Mouse (Mus musculus): ENCODE data around the gene Rtp2.
"Not testable (repeated sequence)": the region's sequence is repeated elsewhere in the genome, so short reads cannot be mapped to it uniquely, and the experiment has no call there.

The Rtp2 gene

DNA sequence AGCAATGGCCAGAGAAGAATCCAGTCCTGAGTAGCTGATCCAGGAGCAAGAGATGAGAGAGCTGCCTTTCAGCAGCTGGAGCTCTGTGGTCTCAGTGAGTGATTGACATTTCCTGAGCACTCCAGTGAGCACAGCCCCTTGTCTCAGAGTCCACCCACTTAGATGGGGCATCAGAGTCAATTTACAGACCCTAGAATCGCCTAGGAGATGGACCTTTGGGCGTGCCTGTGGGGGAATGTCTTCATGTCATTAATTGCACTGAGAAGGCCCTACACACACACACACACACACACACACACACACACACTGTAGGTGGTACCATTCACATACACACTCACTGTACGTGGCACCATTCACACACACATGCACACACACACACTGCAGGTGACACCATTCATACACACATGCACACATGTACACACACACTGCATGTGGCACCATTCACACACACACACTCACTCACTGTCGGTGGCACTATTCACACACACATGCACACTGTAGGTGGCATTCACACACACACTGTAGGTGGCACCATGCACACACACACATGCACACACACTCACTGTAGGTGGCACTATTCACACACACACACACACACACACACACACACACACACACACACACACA, 20.0 kb upstream of the Rtp2 start:
- no peak for DNase-seq (ENCODE audit: low spot score in 2 of 2)

DNA sequence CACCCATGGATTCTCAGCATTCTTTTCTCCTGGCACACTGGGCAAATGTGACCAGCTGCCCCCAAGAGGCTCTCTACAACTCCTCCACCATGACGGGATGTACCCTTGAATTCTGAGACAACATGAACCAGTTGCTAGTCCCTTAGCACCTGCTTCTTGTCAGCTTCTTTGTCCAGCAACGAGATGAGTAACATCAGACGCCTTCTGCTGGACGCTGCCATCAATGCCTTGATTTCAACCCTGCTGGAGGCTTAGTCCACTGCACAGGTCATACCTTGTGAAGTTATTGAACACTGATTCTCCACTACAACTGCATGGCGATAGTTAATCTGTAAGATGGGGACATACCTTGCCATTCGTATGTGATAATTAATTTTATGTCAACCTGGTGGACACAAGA, 15.5 kb upstream of the Rtp2 start:
- DNase-seq (ENCODE audit: low spot score in 2 of 2), result no peak

DNA sequence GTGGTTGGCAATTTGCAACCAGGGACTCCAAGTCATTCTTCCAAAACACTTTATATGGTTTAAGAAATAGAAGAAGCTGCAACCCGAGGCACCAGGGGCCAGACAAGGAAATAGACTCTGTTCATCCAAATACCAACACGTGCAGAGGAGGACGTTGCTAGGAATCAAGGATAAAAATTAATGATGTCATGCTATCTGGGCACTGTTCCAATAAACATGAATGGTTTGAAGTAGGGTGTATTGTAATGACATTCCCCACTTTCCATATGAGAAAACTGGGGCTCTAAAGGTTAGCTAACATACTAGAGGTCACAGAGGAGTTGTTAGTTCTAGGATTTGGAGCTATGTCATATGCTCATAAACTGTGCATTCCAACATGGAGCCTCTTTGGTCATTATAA, 12.6 kb upstream of the Rtp2 start:
- no peak for DNase-seq (ENCODE audit: low spot score in 2 of 2)

DNA sequence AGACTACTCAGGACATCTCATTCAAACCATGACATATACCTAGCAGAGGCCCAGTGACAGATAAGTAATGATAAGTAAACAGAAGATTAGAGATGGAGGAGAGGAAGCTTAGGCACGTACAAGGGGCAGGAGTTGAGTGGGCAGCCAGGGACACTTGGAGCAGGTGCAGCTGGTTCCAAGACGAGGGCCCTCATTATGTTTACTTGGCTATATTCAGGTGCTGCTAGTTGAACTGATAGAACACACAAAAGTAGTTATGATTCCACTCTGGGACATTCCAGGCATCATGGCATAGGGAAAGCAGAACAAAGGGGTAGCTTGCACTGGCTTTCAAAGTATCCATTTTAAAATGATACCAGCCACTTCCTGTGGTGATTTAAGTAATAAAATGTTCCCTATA, 2.2 kb upstream of the Rtp2 start:
- no peak for DNase-seq (ENCODE audit: low spot score in 2 of 2)

DNA sequence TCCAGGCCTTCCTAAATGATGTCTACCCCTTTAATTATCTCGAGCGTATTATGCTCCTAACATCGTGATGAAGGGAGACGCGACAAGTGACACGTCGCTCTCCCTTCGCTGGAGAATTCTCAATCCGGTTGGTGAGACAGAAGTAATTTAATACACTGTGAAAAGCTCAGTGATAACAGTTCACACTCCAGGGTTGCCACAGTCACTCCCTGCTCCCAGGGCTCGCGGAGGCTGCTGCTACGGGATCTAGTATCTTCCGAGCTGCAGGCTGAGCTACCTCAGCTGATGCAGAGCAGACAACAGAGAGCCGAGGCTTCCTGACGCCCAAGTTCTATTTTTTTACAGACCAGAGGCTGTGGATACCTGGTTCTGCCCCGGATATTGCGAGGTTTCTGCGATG, 919 bp downstream of the Rtp2 start:
- no peak for DNase-seq (ENCODE audit: low spot score in 2 of 2)

DNA sequence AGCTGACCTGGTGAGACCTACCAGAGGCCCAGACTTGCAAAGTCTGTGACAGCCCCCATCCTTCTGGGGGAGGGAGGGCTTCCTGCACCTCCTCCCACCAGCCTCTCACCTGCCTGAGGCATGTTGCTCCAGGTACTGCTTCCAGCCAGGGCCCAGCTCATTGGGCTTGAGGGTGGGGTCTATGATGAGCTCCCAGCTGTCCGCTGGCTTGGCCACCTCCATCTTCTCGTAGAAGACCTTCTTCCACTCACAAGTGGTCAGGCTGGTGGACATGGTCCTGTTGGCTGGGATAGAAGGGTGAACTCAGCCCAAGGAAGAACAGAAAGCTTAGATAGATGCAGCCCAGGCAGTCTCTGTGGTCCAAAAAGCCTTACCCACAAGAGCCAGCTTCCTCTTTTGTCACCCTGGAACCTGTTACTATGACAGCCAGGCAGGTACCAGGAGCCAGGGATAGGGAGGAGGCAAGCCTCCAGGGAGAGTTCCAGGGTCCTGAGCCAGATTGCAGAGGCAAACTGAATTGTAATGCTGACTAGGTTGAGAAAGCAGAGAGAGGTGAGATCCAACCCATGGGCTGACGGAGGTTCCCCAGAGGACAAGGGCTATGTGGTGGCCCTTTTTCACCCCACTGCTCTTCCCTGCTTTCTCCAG, 1.6 kb downstream of the Rtp2 start:
- DNase-seq (ENCODE audit: low spot score in 2 of 2), result no peak

DNA sequence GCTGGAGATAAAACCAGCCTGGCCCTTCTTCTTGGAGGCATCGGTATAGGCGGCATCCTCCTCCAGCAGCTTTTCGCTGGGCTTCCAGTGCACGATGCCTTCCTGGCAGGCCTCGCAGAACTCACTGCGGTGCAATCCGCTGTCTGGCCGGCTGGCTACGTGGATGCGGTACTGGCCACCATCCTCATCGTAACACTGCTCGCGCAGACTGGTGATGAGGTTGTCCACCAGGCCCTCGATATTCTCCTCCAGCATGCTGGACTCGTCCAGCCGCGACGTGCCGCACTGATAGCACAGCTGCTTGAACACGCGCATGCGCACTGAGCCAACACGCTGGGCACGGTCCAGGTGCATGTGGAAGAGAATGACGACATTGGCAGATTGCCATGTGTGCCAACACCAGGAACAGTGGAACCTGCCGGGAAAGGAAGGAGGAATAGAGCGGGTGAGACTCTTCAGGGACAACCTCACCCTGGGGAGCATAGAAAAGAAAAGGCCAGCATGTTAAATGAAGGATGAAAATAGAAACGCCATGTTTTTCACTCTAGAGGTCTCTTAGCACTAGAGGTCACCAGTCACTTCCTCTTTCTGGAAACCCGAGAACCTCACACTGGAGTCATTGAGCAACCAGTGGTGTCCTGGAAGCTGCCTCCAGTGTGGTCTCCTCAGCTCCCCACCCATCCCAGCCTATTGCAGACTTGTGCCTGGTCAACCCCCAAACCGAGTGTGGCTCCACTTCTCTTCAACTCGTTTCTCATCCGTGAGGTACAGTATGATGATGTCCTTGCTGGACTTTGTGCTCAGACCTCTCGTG, 4.7 kb downstream of the Rtp2 start:
- no peak for DNase-seq (ENCODE audit: low spot score in 2 of 2)

DNA sequence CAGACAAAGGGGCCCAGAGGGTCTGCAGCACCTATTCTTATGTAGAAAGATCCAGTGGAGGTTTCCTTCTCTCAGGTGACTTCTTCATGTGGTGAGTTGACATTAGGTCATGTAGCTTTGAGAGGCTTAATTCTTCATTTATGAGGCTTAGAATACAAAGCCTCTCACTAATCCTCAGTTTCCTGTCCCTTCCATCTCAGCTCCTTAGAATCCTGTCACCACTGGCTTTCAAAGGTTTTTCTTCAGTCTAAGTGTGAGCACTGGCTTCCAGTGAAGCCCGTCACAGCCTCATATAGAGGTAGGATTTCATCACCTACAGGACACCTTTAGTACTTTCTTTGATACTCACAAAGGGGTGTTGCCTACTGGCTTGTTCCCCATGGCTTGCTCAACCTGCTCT, 9.3 kb downstream of the Rtp2 start:
- DNase-seq (ENCODE audit: low spot score in 2 of 2), result no peak

DNA sequence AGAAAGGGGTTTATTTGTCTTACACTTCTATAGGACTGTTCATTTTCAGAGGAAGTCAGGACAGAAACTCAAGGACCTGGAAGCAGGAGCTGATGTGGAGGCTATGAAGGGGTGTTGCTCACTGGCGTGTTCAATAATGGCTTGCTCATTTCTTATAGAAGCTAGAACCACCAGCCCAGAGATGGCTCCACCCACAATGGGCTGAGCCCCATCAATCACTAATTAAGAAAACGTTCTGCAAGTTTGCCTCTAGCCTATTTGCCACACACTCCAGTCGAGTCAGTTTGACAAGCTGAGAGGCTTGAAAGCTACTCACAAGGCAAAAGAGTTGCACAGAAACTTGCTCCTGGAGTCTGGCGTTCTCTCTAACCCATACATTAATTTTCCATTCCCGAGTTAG, 10.5 kb downstream of the Rtp2 start:
- no peak for DNase-seq (ENCODE audit: low spot score in 2 of 2)

DNA sequence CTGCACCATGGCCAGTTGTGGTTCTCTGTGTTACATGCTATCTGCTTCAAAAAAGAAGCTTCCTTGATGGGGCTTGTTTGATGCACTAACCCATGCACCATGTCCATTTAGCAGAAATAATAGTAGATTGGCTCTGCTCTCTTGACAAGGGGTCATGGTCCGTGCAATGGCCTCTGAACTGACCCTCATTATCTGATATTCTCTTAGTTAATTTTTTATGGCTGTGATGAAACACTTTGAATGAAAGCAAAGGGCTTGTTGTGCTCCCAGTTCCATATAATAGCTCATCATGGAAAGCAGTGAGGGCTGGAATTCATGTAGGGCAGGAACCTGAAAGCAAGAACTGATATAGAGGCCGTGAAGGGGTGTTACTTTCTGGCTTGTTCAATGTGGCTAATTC, 12.8 kb downstream of the Rtp2 start:
- no peak for DNase-seq (ENCODE audit: low spot score in 2 of 2)

DNA sequence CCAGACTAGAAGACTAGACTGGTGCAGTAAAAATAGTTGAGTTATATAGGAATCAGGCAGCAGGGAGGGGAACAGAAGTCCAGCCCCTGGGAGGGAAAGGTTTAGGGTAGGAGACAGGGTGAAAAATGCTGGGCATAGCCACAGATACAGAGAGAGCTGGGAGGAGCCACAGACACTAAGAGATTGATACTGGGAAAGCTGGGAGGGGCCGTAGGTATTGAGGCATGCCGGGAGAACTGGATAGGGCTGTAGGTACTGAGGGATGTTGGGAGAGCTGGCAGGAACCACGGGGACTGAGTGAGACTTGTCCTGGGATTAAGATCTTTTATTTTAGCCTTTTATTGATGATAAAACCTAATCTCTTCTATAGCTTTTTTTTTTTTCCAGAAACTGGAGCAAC, 18.8 kb downstream of the Rtp2 start:
- no peak for DNase-seq (ENCODE audit: low spot score in 2 of 2)

DNA sequence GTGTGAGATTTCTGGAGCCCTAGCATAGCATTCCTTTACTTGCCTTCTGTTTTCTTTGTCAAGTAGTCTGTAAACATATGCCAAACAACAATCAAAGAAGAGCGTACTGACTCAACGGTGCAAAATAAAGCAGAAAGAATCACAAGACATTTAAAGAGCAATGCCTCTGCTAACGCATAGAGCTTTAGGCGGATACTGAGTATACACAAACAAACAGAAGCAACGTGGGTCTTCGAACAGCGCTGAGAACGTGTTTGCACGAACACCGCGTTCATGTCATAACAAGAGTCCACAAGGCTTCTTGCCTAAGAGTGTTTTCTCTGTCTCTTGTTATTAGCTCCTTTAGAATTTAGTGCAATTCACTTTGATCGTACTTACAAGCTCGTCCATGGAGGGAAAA, 19.5 kb downstream of the Rtp2 start:
- no peak for DNase-seq (ENCODE audit: low spot score in 2 of 2)

DNA sequence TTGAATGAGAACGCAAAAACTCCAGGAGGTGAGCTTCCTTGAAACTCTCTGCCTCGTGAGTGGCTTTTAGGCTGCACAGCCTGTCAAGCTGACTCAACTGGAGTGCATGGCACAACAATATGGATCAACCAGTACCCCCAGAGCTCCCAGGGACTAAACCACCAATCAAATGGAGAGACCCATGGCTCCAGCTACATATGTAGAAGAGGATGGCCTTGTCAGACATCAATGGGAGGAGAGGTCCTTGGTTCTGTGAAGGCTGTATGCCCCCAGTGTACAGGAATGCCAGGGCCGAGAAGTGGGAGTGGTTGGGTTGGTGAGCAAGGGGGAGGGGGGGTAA, 23.2 kb downstream of the Rtp2 start:
- DNase-seq (ENCODE audit: low spot score in 2 of 2), result not testable (repeated sequence)

DNA sequence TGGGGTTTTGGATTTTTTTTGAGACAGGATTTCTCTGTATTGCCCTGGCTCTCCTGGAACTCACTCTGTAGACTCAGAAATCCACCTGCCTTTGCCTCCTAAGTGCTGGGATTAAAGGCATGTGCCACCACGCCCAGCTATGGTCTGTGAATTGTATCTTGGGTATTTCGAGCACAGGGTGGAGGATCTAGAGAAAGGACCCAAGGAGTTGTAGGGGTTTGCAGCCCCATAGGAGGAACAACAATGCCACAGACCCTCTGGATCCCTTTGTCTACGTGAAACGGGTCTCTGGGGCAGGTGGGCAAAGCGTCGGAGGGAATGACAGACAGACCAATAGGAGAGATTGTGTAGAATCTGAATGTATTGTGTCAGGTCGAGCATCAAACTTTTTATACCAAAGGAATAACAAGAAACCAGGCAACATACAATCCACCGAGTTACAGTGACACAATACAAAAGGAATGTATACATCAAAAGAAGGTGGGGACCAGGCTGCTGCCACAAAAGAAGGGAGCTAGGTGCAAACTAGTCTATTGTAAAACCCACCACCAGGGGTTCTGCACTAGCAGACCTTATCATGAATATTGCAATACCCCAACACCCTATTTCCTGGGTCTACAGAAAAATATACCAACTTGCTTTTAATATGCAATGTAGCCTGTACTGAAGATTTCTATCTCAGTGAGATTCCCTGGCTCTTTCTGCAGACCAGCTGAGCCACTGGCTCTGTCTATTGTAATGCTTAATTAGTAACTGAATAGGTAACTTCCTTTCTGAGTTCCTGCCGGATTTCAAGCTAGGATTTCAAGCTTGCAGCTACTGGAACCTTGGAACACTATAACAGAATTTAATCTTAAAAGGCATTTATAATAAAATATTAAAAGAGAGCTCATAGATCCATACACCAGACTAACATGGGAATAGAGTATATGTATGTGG, 23.8 kb downstream of the Rtp2 start:
- not testable (repeated sequence) for DNase-seq (ENCODE audit: low spot score in 2 of 2)

DNA sequence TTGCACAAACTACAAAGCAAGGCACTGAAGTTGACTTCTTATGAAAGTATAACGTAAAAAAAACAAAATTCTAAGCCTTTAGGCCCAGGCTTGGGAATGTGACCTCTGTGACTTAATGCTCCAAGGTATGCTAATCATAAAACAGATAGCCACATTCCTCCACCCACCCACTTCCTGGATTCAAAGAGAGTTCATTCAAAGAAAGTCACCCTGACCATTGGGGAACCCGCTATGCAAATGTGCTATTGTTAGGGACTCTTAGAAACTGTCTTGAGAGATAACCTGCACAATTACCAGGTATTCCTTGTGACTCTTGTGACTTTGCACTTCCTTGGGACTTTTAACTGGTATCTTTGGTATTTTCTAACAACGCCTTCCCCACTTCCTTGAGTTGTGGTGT, 25.6 kb downstream of the Rtp2 start:
- DNase-seq (ENCODE audit: low spot score in 2 of 2), result not testable (repeated sequence)

DNA sequence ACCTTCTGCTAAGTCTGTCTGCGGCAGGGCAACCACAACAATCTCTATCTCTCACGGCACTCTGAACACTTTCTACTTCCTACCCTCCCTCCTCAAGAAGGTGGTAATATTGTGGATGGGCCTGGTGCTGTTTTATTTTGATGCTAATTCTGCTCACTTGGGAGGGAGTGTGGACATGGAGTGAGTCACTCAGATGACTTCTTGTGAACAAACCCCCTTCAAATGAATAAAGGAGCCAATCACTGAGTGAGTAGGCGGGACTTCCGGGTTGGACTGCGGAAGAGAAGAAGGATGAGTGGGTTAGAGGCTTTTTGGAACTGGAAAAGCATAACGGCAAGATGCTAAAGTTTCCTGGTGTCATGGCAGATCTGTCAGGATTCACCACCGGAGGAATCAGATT, 30.8 kb downstream of the Rtp2 start:
- no peak for DNase-seq (ENCODE audit: low spot score in 2 of 2)

DNA sequence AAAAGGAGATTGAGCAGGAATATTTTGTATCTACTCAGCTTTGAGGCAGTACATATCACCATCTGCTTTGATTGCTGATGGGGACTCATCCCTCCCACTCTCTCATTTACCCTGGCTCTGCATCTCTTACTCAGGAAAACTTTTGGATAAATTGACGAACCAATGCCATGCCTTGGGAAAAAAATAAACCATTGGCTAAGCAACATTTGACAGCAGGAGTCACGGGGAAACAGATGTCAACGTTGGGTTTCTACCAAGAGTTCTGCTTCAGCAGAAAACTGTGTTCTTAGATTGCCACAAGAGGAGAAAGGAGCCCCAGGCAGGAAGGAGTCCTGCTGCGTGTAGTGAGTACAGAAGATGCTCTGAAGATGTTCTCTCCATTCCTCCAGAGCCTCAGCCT, 32.1 kb downstream of the Rtp2 start:
- no peak for DNase-seq (ENCODE audit: low spot score in 2 of 2)

DNA sequence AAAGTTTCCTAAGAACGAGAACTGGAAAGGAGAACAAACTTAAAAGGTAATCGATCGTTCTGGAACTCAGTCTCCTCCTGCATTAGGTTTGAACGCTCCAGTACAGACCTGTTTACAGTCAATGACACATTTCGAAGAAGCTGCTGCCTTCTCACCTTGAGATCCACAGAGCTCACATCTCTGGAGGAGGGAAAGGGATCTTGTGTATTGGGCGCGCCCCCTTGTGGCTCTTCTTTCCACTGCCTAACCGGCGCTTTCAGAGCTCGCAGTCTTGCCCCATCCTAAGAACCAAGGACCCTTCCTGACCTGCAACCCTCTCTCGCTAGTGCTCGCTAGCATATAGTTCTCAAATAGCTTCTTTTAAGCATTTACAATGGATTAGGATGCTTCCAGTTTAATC, 33.4 kb downstream of the Rtp2 start:
- peak; percentile 16 to 52 for DNase-seq (ENCODE audit: low spot score in 2 of 2)

DNA sequence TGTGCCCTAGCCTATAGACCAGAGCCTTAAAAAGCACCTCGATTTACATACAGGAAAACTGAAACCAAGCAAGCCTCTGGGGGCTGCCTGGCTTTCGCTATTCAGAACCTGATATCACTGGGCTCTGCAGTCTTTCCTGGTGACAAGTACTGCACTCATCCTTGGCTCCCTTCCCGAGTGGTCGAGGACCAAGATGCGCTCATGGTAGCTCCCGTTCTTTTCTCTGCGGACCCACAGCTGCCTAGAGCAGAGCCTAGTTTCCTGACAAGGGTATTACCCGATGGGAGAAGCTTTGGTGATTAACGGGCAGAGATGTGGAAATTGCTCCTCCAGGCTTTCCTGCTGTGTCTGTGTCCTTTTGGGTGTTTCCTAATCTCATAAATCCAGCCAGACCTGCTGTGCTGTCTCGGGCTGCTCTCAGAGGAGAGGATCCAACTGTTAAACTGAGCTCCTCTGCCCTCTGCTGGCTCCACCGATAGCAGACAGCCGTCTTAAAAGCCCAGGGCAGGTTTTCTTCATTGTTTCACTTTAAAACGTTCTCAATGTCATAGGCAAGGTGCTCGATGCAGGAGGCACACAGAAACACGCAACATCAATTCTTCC, 34.1 kb downstream of the Rtp2 start:
- DNase-seq (ENCODE audit: low spot score in 2 of 2), result peak in 1 of 2 experiments; percentile 31

DNA sequence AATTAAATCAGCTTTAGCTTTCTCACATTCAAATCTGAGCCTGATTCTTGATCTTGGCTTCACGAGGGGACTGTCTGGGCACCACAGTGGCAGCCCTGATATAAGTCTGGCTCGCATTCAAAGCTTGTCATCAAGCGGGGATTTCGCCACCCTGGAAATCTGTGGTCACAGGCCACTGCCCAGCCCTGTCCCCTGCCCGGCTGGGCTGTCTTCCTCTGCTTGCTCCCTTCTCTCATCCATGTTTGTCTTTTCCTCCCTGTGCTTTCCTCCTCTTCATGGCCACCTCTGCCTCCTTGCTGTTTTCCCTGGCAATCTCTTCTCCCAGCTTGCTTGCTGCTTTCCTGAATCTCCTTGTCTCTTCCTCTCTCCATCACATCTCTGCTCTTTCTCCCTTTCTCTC, 34.7 kb downstream of the Rtp2 start:
- DNase-seq (ENCODE audit: low spot score in 2 of 2), result no peak

DNA sequence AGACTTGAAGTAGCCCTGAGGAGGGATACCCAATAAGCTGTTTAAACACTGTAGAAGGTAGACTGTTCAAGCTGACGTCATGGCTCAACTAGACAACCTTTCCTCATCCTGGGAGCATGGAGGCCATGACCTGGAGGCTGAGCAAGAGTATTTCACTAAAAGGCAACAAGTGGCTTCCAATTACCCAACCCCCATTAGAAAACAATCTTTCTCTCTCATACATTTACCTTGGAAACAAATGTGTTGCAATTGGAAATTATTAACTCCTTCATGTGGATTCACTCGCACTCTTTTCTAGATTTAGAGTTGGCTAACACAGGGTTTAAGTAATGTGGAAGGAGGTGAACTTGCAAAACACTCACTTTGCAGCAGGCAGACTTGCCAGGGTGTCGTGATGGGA, 37.1 kb downstream of the Rtp2 start:
- no peak for DNase-seq (ENCODE audit: low spot score in 2 of 2)

DNA sequence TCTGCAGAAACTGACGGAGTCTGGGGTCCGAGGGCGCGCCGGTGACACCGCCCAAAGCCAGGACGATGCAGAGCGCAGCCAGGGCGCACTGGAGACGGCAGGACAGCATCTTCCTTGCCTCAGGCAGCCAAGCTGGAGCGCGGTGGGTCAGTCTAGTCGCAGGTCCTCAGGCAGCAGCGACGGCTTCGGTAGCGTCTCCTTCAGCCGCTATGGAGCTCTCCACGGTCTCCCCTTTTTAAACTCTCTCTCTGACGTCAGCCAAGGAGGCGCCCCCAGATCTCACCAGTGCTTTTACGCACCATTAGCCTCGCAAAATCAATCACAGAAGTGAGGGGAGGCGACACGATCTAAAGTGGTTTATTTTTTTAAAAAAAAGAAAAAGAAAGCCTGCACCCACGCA, 41.6 kb downstream of the Rtp2 start, which contains the start of gene Sst:
Gene Sst, minus strand, starts transcription at position 323 of the 400 bp plus-strand sequence.
- no peak for DNase-seq (ENCODE audit: low spot score in 2 of 2)
